Mouse (Mus musculus) embryo, embryonic 10 days (tissue): ENCODE data around the gene Pi4kb.
"Not testable (repeated sequence)": the region's sequence is repeated elsewhere in the genome, so short reads cannot be mapped to it uniquely, and the experiment has no call there.

ENCODE experiments used
- DNase-seq: peaks from one replicate; pipeline ENCODE4 v3.0.0-alpha.2; 2015; ENCODE audit warnings: low spot score

Gene Pi4kb

DNA sequence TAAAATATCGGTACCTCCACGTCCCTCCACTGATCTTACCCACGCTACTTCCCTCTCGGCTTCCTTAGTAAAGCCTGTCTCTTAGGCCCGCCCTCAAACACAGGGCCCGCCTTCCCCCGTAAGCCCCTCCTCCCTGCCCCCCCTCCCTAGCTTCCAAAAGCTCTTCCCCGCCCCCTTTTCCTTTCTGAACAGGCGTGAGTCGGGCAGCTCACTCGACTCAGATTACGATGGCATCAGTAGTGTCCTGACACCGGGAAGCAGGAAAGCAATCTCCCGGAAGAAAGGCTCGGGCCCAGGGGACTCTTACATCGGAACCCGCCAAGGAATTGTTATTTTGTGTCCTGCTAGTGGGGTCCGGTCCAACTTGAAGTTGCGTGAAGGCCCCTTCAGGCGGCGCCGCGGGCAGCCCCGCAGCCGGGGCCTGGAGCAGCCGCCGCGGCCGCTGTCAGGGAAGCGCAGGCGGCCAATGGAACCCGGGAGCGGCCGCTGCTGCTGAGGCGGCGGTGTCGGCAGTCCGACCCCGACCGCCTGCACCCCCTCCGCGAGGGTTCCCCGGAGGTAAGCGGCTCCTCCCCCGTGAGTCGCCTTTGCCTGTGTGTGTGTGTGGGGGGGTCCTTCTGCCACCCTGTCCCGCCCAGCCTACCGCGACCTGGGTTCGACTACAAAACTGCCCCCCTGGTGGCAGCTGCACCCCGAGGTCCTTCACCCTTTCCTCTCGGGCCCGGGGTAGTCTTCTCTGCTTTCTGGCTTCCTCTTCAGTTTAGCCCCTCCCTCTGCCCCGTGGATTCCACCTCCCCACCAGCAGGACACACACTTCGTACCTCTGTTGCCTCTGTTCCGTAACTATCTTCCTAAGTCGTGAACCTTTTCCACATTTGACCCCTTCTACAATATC, at the start of gene Pi4kb:
Gene Pi4kb (plus strand): TSS at position 204 of the 895 bp plus-strand sequence.
- DNase-seq, result peak; percentile 91

DNA sequence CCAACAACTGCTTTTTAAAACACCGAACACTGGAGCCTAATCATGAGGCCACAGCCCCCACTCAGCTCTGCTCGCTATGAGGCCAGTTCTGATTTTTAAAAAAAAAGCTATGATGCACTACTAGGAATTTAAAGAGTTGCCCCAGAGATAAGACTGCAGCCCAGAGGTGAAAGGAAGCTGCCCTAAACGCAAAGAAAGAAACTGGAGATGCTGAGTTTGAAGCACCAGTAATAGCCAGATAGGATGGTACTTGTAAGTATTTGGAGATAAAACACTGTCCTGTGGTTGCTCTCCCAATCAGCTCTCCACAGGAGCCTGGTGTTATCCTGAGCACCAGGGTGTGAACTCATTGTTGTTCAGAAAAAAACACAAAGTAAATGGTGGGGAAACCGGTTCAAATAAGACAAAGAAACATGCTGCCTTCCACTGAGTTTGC, 48.2 kb upstream of the Pi4kb start:
- DNase-seq, result not testable (repeated sequence)

DNA sequence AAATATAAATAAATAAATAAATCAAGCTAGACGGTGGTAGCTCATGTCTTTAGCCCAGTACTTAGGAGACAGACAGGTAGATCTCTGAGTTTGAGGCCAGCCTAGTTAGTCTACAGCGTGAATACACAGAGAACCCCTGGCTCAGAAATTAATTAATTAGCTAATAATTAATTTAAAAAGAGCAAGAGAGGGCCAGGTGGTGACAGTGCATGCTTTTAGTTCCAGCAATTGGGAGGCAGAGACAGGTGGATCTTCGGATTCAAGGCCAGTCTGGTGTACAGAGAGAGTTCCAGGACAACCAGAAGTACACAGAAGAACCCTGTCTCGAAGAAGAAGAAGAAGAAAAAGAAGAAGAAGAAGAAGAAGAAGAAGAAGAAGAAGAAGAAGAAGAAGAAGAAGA, 45.6 kb upstream of the Pi4kb start:
- DNase-seq, result not testable (repeated sequence)

DNA sequence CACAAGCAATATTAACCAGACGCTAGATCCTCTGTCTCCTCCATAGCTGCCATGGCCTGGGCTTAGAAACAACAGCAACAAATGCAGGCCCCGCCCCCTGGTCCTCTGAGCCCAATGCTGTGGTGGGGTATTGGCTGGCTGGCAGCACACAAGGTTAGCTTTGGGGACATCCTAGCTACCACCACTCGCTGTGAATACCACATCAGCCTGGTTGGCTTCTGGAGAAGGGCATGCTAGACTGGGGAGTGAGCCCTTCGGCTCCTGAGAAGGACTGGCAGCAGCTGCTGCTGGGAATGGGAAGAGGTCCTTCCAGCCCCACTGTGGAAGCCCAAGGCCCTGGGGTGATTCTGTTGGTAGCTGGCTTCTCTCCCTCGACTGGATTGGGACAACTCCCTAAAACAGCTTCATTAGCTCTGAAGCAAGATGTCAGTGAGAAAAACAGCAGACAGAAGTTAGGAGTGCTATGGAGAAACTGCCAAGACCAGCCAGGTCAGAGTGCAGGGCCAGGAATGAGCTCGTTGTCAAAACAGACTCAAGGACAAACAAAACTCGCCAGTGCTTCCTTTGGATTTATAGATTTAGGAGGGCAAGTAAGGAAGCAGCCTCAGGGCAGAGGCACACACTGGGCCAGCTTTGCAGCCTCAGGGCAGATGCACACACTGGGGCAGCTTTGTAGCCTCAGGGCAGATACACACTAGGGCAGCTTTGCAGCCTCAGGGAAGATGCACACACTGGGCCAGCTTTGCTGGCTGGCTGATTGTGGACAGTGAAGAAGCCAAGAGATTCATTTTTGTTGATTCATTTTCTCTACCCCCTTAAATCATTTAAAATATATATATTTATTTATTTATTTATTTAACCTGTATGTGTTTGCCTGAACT, 43.9 kb upstream of the Pi4kb start:
- peak; percentile 25 for DNase-seq

DNA sequence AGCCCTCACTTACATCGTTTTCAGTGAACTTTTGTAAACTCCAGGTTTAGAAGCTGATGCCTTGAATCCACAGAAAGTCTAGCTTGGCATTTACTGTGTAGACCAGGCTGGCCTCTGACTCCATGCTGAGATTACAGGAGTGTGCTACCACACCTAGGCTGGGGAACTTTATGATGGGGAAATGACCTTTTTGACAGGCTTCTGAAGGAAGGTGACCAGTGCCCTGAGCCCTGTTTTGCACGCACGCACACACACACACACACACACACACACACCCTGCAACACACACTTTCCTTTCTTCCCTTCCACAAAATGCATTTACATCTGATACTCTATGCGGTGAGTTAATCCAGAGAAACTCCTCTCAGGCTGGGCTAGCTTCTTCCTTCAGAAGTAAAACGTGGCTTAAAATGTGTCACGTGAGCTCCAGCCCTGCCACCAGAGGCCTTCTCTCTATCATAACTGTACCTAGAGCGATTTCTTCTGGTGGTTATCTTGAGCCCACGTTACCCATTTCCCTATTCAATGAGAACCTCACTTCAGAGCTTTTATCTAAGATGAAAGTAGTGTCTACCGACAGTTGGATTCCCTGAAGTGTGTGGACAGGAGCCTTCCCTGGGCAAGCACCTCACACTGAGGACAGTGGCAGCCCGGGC, 43.0 kb upstream of the Pi4kb start:
- not testable (repeated sequence) for DNase-seq

DNA sequence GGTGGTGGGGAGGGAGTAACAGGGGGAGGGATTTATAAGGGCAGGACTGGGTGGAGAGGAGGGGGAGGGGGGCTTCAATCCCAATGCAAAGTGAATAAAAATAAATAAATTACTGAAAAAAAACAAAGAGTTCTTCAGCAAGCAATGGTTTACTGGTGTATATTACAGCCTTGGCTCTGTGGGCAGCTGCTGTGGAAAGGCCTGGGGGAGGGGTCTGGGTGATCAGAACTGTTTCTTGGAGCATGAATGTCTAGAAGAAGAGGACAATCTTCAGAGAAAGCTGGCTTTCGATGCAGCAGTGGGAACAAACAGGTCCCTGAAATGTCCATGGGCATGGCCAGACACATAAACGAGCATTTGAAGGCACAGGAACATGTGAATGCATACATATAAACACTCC, 42.3 kb upstream of the Pi4kb start:
- not testable (repeated sequence) for DNase-seq

DNA sequence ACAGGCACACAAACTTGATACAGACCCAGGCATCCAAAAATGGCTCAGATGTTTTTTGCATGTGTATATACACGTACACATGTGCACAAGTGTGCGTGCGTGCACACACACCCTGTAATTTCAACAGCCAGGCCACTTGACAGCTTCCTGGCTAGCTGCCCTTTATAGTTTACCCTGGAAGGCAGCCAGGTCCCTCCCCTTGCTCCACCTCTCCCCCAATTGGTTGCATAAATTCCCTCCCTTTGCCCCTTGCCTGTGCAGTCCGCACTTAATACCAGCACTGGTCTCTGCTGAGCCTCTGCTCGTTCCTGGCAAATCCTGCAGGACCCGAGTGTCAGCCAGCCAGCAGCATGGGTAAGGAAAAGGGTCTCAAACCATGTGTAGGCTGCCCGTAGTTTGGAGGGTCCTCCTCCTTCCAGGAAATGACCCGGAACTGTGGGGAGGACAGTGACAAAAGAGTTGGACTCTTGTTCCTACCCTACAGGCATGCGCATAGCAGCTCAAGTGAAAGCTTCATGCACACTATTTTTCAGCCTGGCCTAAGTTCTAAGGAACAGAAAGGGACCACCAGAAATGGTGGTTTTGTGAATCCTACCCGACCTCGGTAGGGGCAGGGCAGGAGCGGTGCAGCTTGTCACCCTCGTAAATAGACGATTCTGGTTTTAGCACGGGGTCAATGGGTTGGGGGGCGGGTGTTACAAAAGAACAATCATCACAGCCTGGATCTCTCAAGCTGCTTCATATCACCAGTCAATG, 41.5 kb upstream of the Pi4kb start, which contains the start of gene Selenbp1:
Gene Selenbp1 (plus strand): TSS at position 248 of the 756 bp plus-strand sequence.
- DNase-seq, result peak; percentile 51

DNA sequence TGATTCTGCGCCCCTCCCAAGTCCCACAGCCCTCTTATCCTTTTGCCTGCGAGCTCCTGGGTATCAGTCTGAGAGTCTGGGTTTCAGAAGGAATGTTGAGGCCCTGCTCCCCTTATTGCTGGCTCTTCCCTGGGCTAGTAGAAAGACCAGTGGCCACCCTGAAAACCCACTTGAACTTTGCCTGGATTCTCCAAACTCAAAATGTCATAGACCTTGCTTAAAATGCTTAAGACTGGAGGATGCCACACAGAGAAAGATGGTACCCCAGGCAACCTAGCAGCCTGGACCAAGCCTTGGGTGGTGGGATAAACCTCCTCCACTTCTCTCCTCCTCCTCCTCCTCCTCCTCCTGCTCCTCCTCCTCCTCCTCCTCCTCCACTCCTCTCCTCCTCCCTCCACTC, 40.9 kb upstream of the Pi4kb start:
- DNase-seq, result not testable (repeated sequence)

DNA sequence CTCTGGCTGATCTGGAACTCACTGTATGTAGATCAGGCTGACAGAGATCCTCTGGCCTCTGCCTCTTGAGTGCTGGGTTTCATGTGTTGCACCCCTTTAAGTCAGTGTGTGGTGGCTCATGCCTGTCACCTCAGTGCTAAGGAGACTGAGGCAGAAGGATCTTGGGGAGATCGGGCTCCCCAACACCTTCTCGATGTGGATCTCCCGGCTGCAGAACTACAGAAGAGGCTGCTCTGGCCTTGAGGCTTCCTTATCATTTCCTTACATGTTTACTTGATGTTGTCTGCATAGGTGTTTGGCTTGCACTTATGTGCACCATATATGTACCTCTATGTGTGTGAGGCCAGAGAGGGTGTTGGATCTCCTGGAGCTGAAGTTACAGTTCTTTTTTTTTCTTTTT, 40.0 kb upstream of the Pi4kb start:
- DNase-seq, result not testable (repeated sequence)

DNA sequence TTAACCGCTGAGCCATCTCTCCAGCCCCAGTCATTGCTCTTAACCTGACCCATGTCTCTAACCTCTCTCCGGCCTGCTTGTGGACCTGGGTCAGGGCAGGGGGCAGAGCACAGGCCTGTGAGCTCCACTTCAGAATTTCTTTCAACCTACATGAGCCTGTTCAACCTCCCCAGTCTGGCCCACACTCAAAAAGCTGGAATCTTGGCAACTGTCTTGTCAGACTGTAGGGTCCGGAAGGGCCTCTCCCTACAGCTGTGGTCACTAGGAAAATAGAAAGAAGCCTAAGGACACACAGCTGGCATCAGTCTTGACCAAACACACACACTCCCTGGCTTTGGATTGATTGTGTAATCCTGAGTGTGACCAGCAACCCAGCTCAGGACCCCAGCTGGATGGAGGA, 39.2 kb upstream of the Pi4kb start:
- not testable (repeated sequence) for DNase-seq

DNA sequence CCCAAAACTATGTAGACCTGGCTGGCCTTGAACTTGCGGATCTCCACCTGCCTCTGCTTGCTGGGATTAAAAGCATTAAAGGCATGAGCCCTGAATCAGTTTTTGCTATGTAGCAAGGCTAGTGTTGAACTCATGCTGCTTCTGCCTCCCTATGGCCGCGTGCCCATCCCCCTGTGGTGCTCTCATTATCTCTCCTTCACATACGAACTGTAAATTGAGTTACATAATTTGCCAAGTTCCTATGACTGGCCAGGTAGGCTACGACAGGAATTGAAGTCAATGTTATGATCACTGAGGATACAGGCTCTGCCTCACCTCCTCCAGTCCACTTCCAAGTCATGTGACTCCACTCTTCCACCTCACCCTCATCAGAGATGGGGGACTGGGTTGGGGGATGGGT, 38.4 kb upstream of the Pi4kb start:
- not testable (repeated sequence) for DNase-seq

DNA sequence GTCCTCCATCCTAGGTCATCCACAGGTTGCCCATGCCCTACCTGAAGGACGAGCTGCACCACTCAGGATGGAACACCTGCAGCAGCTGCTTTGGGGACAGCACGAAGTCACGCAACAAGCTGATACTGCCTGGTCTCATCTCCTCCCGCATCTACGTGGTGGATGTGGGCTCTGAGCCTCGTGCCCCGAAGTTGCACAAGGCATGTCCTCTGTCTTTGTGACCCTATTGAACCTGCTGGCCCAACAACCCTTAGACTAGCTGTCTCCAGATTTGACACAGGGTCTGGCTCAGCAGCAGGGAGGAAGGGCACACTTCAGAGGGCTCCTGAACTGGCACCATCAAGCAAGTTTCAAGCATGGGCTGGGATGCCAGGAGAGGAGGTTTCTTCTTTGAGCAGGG, 37.3 kb upstream of the Pi4kb start:
- DNase-seq, result not testable (repeated sequence)

DNA sequence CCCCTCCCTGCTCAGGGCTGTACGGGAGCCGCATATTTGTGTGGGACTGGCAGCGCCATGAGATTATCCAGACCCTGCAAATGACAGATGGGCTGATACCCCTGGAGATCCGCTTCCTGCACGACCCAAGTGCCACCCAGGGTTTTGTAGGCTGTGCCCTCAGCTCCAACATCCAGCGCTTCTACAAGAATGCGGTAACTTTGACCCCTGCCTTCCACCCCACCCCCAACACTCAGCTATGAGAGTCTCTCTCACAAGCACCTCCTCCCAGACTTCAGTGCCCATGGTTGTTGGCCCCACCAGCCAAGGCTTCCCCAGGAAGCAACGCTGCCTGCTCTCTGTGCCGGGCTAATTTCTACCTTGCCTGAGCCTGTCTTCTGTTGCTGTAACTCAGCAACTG, 34.5 kb upstream of the Pi4kb start:
- DNase-seq, result not testable (repeated sequence)

DNA sequence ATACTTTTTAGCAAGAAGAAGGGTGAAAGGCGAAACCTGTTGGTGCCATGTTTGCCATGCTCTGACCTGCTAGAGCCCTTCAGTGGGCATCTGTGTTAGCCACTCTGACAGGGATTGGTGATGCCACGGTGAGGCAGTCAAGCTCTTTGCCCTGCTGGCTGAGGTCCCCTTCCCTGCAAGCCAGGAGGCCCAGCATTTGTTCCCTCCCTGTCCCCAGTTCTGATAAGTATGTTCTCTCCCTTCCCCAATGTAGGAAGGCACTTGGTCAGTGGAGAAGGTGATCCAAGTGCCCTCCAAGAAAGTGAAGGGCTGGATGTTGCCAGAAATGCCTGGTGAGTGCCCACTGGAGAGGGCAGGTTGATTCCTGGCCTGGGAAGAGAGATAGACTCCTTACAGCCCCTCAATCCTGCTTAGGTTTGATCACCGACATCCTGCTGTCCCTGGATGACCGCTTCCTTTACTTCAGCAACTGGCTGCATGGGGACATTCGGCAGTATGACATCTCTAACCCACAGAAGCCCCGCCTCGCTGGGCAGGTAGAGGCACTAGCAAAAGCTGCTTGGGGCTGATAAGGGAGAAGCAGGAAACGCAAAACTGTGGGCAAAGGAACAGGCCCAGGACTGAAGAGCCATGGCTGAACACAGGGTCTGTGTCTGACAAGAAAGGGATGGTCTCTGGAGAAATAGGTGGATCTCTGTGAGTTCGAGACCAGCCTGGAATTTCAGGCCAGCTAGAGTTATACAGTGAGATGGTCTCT, 32.1 kb upstream of the Pi4kb start:
- DNase-seq, result not testable (repeated sequence)

DNA sequence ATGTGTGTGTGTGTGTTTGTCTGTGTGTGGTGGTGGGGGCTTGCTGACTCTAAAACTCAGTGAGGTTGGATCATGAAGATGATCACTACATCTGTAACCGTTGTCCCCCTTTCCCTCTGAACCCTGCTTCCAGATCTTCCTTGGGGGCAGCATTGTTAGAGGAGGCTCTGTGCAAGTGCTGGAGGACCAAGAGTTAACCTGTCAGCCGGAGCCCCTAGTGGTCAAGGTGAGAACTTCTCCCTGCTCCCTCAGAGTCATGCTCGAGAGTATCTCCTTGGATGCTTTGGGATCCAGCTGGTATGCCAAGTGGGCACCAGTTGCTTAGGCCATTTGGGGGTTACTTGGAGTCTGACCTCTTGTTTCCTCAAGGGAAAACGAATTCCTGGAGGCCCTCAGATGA, 30.8 kb upstream of the Pi4kb start:
- DNase-seq, result not testable (repeated sequence)

DNA sequence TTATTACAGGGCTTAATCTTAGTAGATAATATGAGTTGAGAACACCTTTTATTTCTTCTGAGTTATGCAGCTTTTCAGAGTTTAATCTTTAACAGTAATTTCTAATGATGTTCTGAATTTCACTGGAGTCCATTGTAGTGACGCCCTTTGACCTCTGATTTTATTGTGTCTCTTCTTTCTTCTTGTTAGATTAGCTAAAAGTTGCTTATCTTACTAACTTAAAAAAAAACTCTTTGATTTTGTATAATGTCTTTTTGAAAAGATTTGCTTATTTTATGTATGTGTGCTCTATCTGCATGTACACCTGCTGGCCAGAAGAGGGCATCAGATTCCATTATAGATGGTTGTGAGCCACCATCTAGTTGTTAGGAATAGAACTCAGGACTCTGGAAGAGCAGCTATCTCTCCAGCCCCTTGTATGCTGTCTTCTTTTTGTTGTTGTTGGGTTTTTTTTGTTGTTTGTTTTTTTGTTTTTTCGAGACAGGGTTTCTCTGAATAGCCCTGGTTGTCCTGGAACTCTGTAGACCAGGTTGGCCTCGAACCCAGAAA, 26.4 kb upstream of the Pi4kb start:
- no peak for DNase-seq

DNA sequence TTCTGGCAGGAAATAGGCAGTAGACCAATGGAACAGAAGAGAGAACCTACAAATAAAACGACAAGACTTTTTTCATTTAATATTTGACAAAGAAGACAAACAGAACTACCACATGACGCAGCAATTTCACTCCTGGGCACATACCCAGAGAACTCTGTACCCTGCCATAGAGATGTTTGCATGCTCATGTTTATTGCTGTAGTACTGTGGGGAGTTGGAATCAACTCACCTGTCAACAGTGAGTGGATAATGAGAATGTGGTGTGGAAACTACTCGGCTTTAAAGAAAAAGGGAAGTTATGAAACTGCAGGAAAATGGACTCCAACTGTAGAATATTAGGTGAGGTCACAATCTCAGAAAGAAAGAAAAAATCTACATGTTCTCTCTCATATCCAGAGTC, 24.9 kb upstream of the Pi4kb start:
- DNase-seq, result no peak

DNA sequence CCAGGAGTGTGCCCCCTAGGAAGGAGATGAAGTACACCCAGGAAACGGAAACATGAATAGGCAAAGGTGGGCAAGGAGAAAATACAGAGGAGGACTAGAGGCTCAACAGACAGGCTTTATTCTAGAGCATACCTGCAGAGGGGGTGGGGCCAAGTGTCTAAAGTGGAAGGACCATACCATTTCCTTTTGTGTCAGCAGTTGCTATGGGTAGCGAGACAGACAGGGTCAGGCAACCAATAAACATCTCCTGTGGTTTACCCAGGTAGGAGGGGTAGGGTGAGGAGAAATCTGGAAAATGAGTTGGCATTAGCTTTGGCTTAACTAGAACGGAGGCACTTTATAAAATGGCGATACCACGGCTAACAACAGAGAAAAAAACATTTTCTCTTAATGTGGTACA, 21.7 kb upstream of the Pi4kb start:
- no peak for DNase-seq

DNA sequence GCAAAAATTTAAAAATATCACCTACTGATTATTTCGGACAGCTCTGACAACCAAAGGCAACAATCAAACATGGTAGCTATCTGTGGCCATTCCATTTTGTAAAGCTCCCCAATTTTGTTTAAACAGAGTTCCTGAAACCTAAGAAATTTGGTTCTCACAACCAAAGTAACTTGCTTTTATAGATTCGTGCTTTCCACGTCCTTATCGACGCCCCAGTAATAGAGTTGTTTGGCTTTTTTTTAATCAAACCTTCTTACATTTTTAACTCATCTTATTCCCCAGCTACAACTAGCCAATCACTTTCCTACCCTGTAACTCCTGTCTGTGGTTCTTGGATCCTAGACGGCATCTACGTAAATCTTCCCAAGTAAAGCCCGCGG, 21.2 kb upstream of the Pi4kb start:
- no peak for DNase-seq
